ENCODE assay signal across 38 mouse cellular contexts in genomic region chr11:58788346-58788745, GRCm38 (mm10). TPM values are rescaled to one million over a fixed set of nuclear protein-coding genes. Genes with fewer than 3 reads are reported as not detected.
DNase-seq lines count a peak whose midpoint lies in the region; ATAC-seq lines count a peak whose summit lies in the region.
"Had no signal": no experiment of that assay in that cellular context is flagged by ENCODE, and none has a peak within 500 bp of the region (broad histone marks: within the 10 kb centered on the region; RNA-seq: fewer than 3 reads in every experiment).

No protein-coding gene starts in this region.

- no peaks in the 10 kb centered on the region for H3K9me3 ChIP-seq in hindbrain, embryonic 11.5 days (ENCODE audit: control insufficient read depth, low read length)
- H3K9me3 ChIP-seq: embryonic facial prominence, embryonic 12.5 days; forebrain, embryonic 15.5 days; G1E; hindbrain, embryonic 12.5 days; kidney, embryonic 15.5 days; limb, embryonic 10.5 days; limb, embryonic 15.5 days; liver, embryonic 13.5 days; megakaryocyte, embryonic 14.5 days; midbrain, embryonic 12.5 days had no signal

- H3K4me3 ChIP-seq in hindbrain, embryonic 11.5 days (ENCODE audit: low read depth, low read length), result no peak overlapping the region
- H3K4me3 ChIP-seq: embryonic facial prominence, embryonic 12.5 days; forebrain, embryonic 15.5 days; gastrocnemius, adult 2 months; hindbrain, embryonic 12.5 days; kidney, embryonic 15.5 days; limb, embryonic 10.5 days; limb, embryonic 15.5 days; liver, embryonic 13.5 days; megakaryocyte, embryonic 14.5 days; midbrain, embryonic 12.5 days had no signal

- no peak overlapping the region for H3K27ac ChIP-seq in hindbrain, embryonic 11.5 days (ENCODE audit: low read depth, low read length)
- H3K27ac ChIP-seq: embryonic facial prominence, embryonic 12.5 days; forebrain, embryonic 15.5 days; gastrocnemius, adult 2 months; hindbrain, embryonic 12.5 days; kidney, embryonic 15.5 days; limb, embryonic 10.5 days; limb, embryonic 15.5 days; liver, embryonic 13.5 days; midbrain, embryonic 12.5 days; stomach, postnatal 0 days had no signal

- H3K9ac ChIP-seq in hindbrain, embryonic 11.5 days (ENCODE audit: low read depth, low read length), result no peak overlapping the region
- H3K9ac ChIP-seq: embryonic facial prominence, embryonic 12.5 days; forebrain, embryonic 15.5 days; hindbrain, embryonic 12.5 days; kidney, embryonic 15.5 days; limb, embryonic 15.5 days; liver, embryonic 13.5 days; midbrain, embryonic 12.5 days had no signal

- no peaks in the 10 kb centered on the region for H3K27me3 ChIP-seq in splenic B cell, adult 2 months (ENCODE audit: control insufficient read depth, insufficient read depth, low read length, poor library complexity, severe bottlenecking)
- no peaks in the 10 kb centered on the region for H3K27me3 ChIP-seq in hindbrain, embryonic 11.5 days (ENCODE audit: control insufficient read depth, insufficient read depth, low read length)
- H3K27me3 ChIP-seq: embryonic facial prominence, embryonic 12.5 days; forebrain, embryonic 15.5 days; hindbrain, embryonic 12.5 days; kidney, embryonic 15.5 days; limb, embryonic 15.5 days; liver, embryonic 13.5 days; midbrain, embryonic 12.5 days had no signal

- peak; percentile 23 to 26 for DNase-seq in spleen, postnatal 36 days (ENCODE audit: low spot score in 2 of 2)
- no peak for DNase-seq in spleen, postnatal 4 days (ENCODE audit: low spot score in 2 of 2)
- DNase-seq in splenic B cell, adult 2 months (ENCODE audit: low read depth, low spot score), result peak; percentile 43
- peak; percentile 62 for DNase-seq in thymus, postnatal 14 days
- DNase-seq in layer of hippocampus, postnatal 14 days (ENCODE audit: low spot score in 2 of 2), result no peak
- DNase-seq in hindbrain, embryonic 11.5 days (ENCODE audit: low spot score), result no peak
- no peak for DNase-seq in left cerebral cortex, adult 9 months (ENCODE audit: low spot score in 2 of 2)
- DNase-seq: adrenal gland, postnatal 10 days; cerebellum, adult 9-11 months; embryo, embryonic 11 days; gastrocnemius, adult 2 months; gastrocnemius, postnatal 36 days; heart, postnatal 14 days; kidney, adult 11 months; kidney, postnatal 25 days; liver, embryonic 13.5 days; lung, adult 18-20 months; lung, postnatal 4 days; retina, postnatal 1 day; right cerebral cortex, postnatal 14 days had no signal

- ATAC-seq in hindbrain, embryonic 11.5 days (ENCODE audit: low FRiP score), result no peak
- ATAC-seq: forebrain, embryonic 15.5 days; lung, postnatal 0 days had no signal

- no peaks in the 10 kb centered on the region for H3K4me1 ChIP-seq in hindbrain, embryonic 11.5 days (replicated peaks; ENCODE audit: control insufficient read depth, insufficient read depth, low read length)
- H3K4me1 ChIP-seq: embryonic facial prominence, embryonic 12.5 days; kidney, embryonic 15.5 days; limb, embryonic 10.5 days; limb, embryonic 15.5 days; liver, embryonic 13.5 days had no signal

- no peak overlapping the region for H3K4me2 ChIP-seq in hindbrain, embryonic 11.5 days (replicated peaks; ENCODE audit: low read depth, low read length)
- H3K4me2 ChIP-seq: embryonic facial prominence, embryonic 12.5 days; forebrain, embryonic 15.5 days; hindbrain, embryonic 12.5 days; kidney, embryonic 15.5 days; limb, embryonic 15.5 days; liver, embryonic 13.5 days; midbrain, embryonic 12.5 days had no signal

- whole genome bisulfite sequencing in hindbrain, embryonic 11.5 days, result 89% methylated on average over 8 of the region's 8 CpGs

- H3K36me3 ChIP-seq in splenic B cell, adult 2 months (ENCODE audit: control insufficient read depth, insufficient read depth, low read length, poor library complexity, severe bottlenecking), result no peaks in the 10 kb centered on the region
- no peaks in the 10 kb centered on the region for H3K36me3 ChIP-seq in hindbrain, embryonic 11.5 days (ENCODE audit: control insufficient read depth, insufficient read depth, low read length)
- H3K36me3 ChIP-seq: embryonic facial prominence, embryonic 12.5 days; forebrain, embryonic 15.5 days; G1E; hindbrain, embryonic 12.5 days; kidney, embryonic 15.5 days; limb, embryonic 10.5 days; limb, embryonic 15.5 days; liver, embryonic 13.5 days; midbrain, embryonic 12.5 days had no signal

RNA-seq across cellular contexts. Expression of gene Olfr314, which starts 5.6 kb away (rescaled TPM):
- not detected for total RNA-seq in layer of hippocampus, postnatal 14 days (2021)
- not detected in 2 replicates for polyA plus RNA-seq in hindbrain, embryonic 11.5 days (2014; fragmentation: Nextera tagmentation; extraction: Ambion mirVana)
- total RNA-seq: adrenal gland, postnatal 10 days; gastrocnemius, adult 2 months; gastrocnemius, postnatal 36 days; heart, postnatal 14 days; layer of hippocampus, adult 18-20 months; layer of hippocampus, postnatal 25 days; left cerebral cortex, adult 8-10 months had no signal
- polyA plus RNA-seq: embryonic facial prominence, embryonic 12.5 days; forebrain, embryonic 15.5 days; frontal cortex, adult 2 months; G1E; hindbrain, embryonic 12.5 days; kidney, embryonic 15.5 days; limb, embryonic 10.5 days; limb, embryonic 15.5 days; liver, embryonic 13.5 days; lung, postnatal 0 days; midbrain, embryonic 12.5 days; neural tube, embryonic 14.5 days; small intestine, adult 2 months; stomach, postnatal 0 days had no signal

RNA-seq across cellular contexts. Expression of gene Fam183b, which starts 13.4 kb away (rescaled TPM):
- total RNA-seq in layer of hippocampus, postnatal 14 days (2021), result 1 to 10 TPM; 6.0 to 6.1 TPM
- polyA plus RNA-seq in hindbrain, embryonic 11.5 days (2014; fragmentation: Nextera tagmentation; extraction: Ambion mirVana), result 8.2 and 10.1 TPM in 2 replicates
- total RNA-seq: G1E; gastrocnemius, adult 2 months; gastrocnemius, postnatal 36 days; heart, postnatal 14 days had no signal
- polyA plus RNA-seq: G1E; limb, embryonic 10.5 days; limb, embryonic 15.5 days; liver, embryonic 13.5 days had no signal

RNA-seq across cellular contexts. Expression of gene Olfr315, which starts 15.4 kb away (rescaled TPM):
- not detected for total RNA-seq in layer of hippocampus, postnatal 14 days (2021)
- not detected in 2 replicates for polyA plus RNA-seq in hindbrain, embryonic 11.5 days (2014; fragmentation: Nextera tagmentation; extraction: Ambion mirVana)
- total RNA-seq: adrenal gland, postnatal 10 days; G1E; gastrocnemius, adult 2 months; gastrocnemius, postnatal 36 days; heart, postnatal 14 days; layer of hippocampus, adult 18-20 months; layer of hippocampus, postnatal 25 days; left cerebral cortex, adult 8-10 months had no signal
- polyA plus RNA-seq: embryonic facial prominence, embryonic 12.5 days; forebrain, embryonic 15.5 days; frontal cortex, adult 2 months; G1E; heart, embryonic 14.5 days; hindbrain, embryonic 12.5 days; kidney, embryonic 15.5 days; limb, embryonic 10.5 days; limb, embryonic 15.5 days; liver, embryonic 13.5 days; lung, postnatal 0 days; midbrain, embryonic 12.5 days; neural tube, embryonic 14.5 days; small intestine, adult 2 months; stomach, postnatal 0 days had no signal

RNA-seq across cellular contexts. Expression of gene Olfr313, which starts 26.5 kb away (rescaled TPM):
- total RNA-seq in layer of hippocampus, postnatal 14 days (2021), result not detected
- polyA plus RNA-seq in hindbrain, embryonic 11.5 days (2014; fragmentation: Nextera tagmentation; extraction: Ambion mirVana), result not detected in 2 replicates
- total RNA-seq: adrenal gland, postnatal 10 days; gastrocnemius, adult 2 months; gastrocnemius, postnatal 36 days; heart, postnatal 14 days; layer of hippocampus, adult 18-20 months; layer of hippocampus, postnatal 25 days; left cerebral cortex, adult 8-10 months had no signal
- polyA plus RNA-seq: embryonic facial prominence, embryonic 12.5 days; forebrain, embryonic 15.5 days; frontal cortex, adult 2 months; G1E; hindbrain, embryonic 12.5 days; kidney, embryonic 15.5 days; limb, embryonic 10.5 days; limb, embryonic 15.5 days; liver, embryonic 13.5 days; lung, postnatal 0 days; midbrain, embryonic 12.5 days; neural tube, embryonic 14.5 days; small intestine, adult 2 months; stomach, postnatal 0 days had no signal

RNA-seq across cellular contexts. Expression of gene Olfr316, which starts 35.8 kb away (rescaled TPM):
- under 1 TPM; 0.31 to 0.37 TPM for total RNA-seq in layer of hippocampus, postnatal 14 days (2021)
- polyA plus RNA-seq in hindbrain, embryonic 11.5 days (2014; fragmentation: Nextera tagmentation; extraction: Ambion mirVana), result not detected in 2 replicates
- total RNA-seq: adrenal gland, postnatal 10 days; gastrocnemius, adult 2 months; gastrocnemius, postnatal 36 days; heart, postnatal 14 days had no signal
- polyA plus RNA-seq: embryonic facial prominence, embryonic 12.5 days; G1E; heart, embryonic 14.5 days; hindbrain, embryonic 12.5 days; kidney, embryonic 15.5 days; limb, embryonic 10.5 days; limb, embryonic 15.5 days; liver, embryonic 13.5 days; lung, postnatal 0 days; midbrain, embryonic 12.5 days; neural tube, embryonic 14.5 days; small intestine, adult 2 months; stomach, postnatal 0 days had no signal

Comparison
In these comparisons a context has a peak if more than half of its experiments do, and no peak if none do; other contexts are left out.
1. DNase-seq: peak in spleen, postnatal 36 days (2 of 2), splenic B cell, adult 2 months (single experiment) and thymus, postnatal 14 days (single experiment); none in spleen, postnatal 4 days (0 of 2), layer of hippocampus, postnatal 14 days (0 of 2), hindbrain, embryonic 11.5 days (single experiment) and left cerebral cortex, adult 9 months (0 of 2).